In the genomic region with DNA sequence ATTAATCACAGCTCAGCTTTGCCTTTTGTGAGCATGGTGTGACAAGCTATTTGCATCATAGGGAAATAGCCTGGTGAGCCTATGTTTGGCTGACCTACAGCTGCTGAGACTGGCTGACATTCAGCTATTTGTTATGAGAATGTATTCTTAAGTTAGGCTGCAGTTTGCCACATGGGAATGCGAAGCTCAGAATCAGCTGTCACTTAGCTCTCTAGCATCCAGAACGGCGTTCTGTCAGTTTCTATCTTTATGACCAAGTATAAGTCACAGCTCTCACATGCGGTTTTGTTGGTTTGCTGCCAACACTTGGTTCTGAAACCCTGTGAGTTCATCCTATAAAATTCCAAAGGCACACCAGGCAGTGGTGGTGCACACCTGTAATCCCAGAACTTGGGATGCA, we compare ENCODE assay signal across 14 mouse cellular contexts. TPM values are rescaled to one million over a fixed set of nuclear protein-coding genes. Genes with fewer than 3 reads are reported as not detected.
DNase-seq lines count a peak whose midpoint lies in the region.
"Had no signal": no experiment of that assay in that cellular context is flagged by ENCODE, and none has a peak within 500 bp of the region (broad histone marks: within the 10 kb centered on the region; RNA-seq: fewer than 3 reads in every experiment).

No protein-coding gene starts in this region.

- intact Hi-C loops in heart, postnatal 10 days (cut with DNase I) = no loop called here

- peak; percentile 14 for DNase-seq in gastrocnemius, adult 18-20 months (ENCODE audit: low spot score)
- no peak for DNase-seq in gastrocnemius, adult 8-10 months (ENCODE audit: low spot score in 2 of 2)
- DNase-seq in heart, postnatal 10 days = peak; percentile 48 to 58
- no peak for DNase-seq in heart, adult 11 months
- peak; percentile 20 for DNase-seq in right cerebral cortex, postnatal 4 days
- no peak for DNase-seq in right cerebral cortex, postnatal 14 days
- no peak for DNase-seq in T-cell, adult 2 months (ENCODE audit: low spot score)
- no peak for DNase-seq in kidney, postnatal 36 days
- DNase-seq: adrenal gland, postnatal 25 days; cerebellum, adult 11-12 months; cerebellum, postnatal 14 days; liver, embryonic 13.5 days; lung, postnatal 4 days; right cerebral cortex, postnatal 25 days had no signal

RNA-seq across cellular contexts. Expression of a gene that starts 5.5 kb away (rescaled TPM):
- 100 to 1,000 TPM; 340 to 369 TPM for total RNA-seq in gastrocnemius, adult 18-20 months (2021)
- 100 to 1,000 TPM; 233 to 311 (median 280) TPM for total RNA-seq in gastrocnemius, adult 8-10 months (2022)
- 100 to 1,000 TPM; 229 to 262 TPM for total RNA-seq in heart, postnatal 10 days (2021)

RNA-seq across cellular contexts. Expression of a gene that starts 25.2 kb away (rescaled TPM):
- 10 to 100 TPM; 10.5 to 12.1 TPM for total RNA-seq in gastrocnemius, adult 18-20 months (2021)
- total RNA-seq in gastrocnemius, adult 8-10 months (2022) = 10 to 100 TPM in 3 of 4 experiments, 1 to 10 TPM in 1; 9.1 to 11.8 (median 10.5) TPM
- total RNA-seq in heart, postnatal 10 days (2021) = 10 to 100 TPM; 24.7 to 25.4 TPM

RNA-seq across cellular contexts. Expression of a gene that starts 41.3 kb away (rescaled TPM):
- total RNA-seq in gastrocnemius, adult 18-20 months (2021) = 1 to 10 TPM; 2.9 to 3.6 TPM
- total RNA-seq in gastrocnemius, adult 8-10 months (2022) = 1 to 10 TPM; 2.6 to 4.7 (median 3.1) TPM
- total RNA-seq in heart, postnatal 10 days (2021) = 10 to 100 TPM; 10.4 to 13.3 TPM

Comparison
In these comparisons a context has a peak if more than half of its experiments do, and no peak if none do; other contexts are left out.
1. DNase-seq: peak in gastrocnemius, adult 18-20 months (single experiment), heart, postnatal 10 days (2 of 2) and right cerebral cortex, postnatal 4 days (single experiment); none in gastrocnemius, adult 8-10 months (0 of 2), heart, adult 11 months (single experiment), right cerebral cortex, postnatal 14 days (single experiment), T-cell, adult 2 months (single experiment) and kidney, postnatal 36 days (0 of 2).